Mouse (Mus musculus): ENCODE results near the gene Gm28374. TPM values are rescaled to one million over a fixed set of nuclear protein-coding genes. Genes with fewer than 3 reads are reported as not detected.
"Not testable (repeated sequence)": the region's sequence is repeated elsewhere in the genome, so short reads cannot be mapped to it uniquely, and the experiment has no call there.

Gene Gm28374
- 1 to 10 TPM; 1.5 to 1.6 TPM for total RNA-seq (2021)

DNA sequence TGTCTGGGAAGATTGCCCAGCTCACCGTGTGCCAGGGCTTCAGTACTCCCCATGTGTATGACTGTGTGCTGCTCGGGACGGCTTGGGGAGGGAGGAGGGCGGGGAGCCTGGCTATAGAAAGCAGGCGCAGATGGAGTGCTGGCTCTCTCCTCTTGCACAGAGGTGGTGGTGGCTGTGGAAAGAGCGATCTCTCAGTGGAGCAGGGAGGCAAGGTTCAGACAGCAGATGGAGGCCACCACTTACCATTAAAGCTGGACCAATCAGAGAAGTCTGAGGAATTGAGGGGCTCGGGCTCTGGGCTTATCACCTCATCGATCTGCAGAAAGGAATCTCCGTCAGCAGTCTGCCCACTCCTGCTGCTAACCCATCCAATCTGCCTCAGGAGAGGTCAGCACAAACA lies at the start of gene Gm28374:
TSS of gene Gm28374 (minus strand) at position 101 of the 400 bp plus-strand sequence.
- DNase-seq, result peak in 1 of 2 experiments; percentile 4

DNA sequence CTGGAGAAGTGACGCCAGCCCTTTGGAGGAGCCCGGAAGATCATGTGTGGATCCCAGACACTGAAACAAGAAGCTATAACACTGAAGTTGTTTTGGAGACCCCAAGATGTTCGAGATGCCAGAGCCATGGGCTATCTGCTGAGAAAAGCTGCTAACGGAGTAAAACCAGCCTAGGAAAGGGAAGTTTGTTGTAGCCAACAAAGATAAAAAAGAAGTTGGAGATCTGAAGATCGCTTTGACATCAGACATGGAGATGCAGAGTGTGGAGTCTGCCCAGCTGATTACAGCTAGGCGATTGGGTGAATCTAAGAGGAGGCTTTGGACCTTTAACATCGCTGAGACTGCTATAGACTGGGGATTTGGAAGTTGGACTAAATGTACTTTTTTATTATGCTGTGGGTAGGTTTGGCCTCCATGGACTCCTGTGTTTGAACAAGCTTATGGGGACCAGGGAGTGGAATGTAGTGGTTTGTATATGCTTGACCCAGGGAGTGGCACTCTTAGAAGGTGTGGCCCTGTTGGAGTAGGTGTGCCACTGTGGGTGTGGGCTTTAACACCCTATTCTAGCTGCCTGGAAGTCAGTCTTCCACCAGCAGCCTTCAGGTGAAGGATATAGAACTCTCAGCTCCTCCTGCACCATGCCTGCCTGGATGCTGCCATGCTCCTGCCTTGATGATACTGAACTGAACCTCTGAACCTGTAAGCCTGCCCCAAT lies 48.5 kb upstream of the Gm28374 start:
- DNase-seq, result not testable (repeated sequence)

DNA sequence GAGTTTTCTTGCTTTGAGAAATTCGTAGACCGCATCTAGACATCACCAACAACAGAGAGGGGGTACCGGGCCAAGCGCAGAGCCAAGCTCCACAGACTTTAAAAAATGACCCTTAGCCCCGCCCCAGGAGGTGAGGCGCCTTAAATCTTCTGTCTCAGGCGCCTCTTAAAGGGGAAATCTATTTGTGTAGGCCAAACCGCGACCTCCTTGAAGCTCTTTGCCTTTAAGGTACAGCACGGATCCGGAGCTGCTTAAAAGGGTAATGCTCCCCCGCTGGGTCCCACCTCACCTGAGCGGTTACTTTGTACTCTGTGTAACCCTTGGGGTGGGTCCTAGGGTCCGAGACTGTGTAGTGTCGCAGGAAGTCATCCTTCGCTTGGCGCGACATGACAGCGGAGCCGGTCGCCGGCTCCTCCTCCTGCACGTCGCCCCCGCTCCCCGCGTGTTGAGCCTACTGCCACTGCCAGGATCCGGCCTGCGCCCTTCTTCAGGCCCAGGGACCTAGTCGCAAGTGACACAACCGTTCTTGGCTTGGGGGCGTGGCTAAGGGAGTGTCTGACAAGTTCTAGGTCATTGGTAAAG lies 45.8 kb upstream of the Gm28374 start, which contains the start of gene Snx15:
TSS of gene Snx15 (minus strand) at position 545 of the 582 bp plus-strand sequence.
- DNase-seq, result peak; percentile 94

DNA sequence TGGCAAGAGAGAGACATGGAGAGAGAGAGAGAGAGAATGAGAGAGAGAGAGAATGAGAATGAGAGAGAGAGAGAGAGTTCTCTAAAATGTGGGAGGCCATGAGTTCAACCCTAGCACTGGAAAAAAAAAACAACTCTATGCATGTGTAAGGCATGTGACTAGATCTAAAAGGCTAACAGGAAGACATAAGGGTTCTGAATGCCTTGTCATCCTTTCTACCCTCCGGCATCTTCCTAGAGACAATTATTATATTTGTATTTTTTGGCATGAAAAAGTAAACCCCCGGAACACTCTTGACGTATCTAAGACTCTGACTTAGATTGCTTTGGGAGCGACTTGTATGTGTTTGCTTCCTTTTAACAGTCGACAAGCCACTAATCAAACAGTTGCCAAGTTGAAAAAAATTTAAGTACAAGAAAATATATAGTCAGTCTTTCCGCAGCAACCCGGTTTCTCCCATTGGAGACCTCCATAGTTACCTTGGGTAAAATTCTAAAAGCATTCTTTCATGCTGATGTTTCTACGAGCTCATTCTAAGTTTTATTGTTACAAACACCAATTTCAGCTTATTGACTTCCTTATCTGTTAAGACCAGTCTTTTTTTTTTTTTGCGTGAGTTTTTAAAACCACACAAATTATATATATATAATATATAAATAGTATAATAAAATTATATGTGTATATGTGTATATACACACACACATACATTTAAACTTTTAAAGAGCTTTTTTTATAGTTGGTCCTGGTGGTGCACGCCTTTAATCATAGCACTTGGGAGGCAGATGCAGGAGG lies 44.9 kb upstream of the Gm28374 start:
- DNase-seq, result no peak

DNA sequence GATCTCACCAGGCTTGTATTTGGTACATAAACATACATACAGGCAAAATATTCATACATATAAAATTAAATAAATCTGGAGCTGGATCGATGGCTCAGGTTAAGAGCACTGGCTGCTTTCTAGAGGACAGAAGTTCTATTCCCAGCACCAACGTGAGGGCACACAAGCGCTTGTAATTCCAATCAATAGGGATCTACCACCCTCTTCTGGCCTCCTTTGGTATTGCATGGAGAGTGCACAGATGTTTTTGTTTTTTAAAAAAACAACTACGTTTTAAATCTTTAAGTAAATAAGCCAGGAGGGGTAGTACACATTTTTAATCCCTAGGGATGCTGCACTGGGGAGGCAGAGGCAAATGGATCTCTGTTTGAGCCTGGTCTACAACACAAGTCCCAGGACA lies 44.2 kb upstream of the Gm28374 start:
- DNase-seq, result no peak

DNA sequence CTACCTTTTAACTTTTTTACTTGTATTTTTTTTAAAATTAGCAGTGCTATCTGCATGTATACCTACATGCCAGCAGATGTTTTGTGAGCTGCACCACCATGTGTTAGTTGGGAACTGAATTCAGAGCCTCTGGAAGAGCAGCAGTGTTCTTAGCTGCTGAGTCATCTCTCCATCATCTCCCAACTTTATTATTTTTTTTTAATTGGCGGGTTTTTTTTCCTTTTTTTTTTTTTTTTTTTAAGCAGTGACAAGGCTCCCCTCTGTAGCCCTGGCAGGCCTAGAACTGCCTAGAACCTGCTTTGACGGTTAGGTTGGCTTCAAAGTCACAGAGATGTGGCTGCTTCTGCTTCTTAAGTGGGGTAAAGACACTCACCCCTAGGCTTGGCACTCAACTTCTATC lies 42.8 kb upstream of the Gm28374 start:
- DNase-seq, result no peak

DNA sequence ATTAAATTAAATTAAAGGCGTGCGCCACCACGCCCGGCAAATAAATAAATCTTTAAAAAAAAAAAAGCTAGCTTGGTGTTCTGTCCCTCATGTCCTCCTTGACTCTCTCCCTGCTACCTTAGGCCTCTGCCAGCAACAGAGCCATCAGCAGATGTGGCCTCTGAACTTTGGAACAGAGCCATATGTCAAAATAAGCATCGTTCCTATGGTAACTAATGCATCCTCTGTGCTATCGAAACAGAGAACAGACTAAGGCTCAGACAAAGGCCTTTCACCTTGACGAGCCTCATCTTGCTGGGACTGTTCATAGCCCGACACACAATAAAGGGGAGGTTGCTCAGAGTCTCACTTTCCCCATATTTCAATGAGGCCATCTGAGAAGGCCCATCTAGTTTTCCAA lies 41.3 kb upstream of the Gm28374 start:
- no peak for DNase-seq

DNA sequence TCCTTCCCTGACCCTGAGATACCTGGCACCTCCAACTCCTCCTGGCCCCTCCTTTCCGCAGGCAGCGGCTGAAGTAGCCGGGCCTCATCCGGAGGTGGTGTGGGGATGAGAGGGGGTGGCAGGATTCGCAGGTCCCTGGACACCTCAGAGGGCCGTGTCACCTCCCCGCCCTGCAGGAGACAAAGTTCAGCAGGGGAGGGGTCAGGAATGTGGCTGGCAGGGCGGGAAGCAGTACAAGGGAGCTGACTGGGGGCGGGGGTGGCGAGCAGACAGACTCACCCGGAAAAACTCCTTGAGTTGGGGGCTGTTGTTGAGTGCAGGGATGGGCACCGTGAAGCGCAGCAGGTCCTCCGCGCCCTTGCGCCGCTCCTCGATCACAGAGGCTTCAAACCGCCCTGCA lies 39.7 kb upstream of the Gm28374 start:
- DNase-seq, result no peak

DNA sequence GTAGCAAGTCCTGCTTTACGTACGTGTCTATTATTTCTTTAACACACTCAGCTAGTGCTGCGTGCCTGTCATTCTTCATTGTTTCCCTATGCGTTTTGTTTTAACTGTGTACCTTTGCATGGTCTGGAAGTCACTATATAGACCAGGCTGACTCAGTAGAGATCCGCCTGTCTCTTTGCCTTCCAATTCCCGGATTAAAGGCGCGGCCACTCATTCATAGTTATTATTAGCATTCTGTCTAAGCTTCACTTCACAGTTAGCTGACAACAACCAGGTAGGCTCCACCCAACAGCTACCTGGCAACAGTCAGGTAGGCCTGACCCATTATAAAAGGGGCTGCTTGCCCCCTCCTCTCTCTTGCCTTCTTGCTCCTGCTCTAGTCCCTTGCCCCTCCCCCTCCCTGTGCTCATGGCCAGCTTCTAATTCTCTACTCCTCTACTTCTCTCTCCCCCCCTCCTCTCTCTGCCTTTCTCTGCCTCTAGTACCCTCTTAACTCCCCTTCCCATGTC lies 36.7 kb upstream of the Gm28374 start:
- no peak for DNase-seq

DNA sequence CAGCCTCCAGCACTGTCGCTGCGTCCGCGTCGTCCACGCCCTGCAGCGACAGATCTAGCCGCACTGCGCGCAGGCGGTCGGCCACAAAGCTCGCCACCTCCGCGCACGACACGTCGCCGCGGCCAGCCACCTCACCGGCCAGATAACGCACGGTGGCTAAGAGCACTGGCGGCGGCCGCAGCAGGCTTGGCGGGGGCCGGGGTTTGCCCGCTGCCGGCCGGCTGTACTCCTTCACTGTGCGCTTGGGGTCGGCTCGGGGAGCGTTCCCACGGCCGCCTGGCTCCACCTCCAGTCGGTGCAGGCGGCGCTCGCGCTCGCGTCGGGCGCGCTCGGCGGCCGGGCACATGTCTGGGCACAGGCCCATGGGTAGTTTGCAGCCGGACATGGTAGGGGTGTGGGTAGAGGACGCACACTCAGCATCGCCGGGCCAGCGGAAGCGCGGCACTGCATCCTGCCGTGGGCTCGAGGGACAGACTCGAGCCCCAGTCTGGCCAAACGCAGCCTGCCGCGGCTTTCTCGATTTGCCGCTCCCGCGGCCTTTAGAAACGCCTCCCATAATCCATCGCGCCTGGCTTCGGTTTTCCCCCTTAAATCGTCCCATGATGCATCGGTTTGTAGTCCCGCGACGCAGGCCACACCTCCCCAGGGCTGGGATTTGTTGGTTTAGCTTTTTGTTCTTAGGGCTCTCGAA lies 36.1 kb upstream of the Gm28374 start, which contains the start of gene Sac3d1:
TSS of gene Sac3d1 (minus strand) at position 665 of the 691 bp plus-strand sequence.
- DNase-seq, result peak; percentile 88 to 91

DNA sequence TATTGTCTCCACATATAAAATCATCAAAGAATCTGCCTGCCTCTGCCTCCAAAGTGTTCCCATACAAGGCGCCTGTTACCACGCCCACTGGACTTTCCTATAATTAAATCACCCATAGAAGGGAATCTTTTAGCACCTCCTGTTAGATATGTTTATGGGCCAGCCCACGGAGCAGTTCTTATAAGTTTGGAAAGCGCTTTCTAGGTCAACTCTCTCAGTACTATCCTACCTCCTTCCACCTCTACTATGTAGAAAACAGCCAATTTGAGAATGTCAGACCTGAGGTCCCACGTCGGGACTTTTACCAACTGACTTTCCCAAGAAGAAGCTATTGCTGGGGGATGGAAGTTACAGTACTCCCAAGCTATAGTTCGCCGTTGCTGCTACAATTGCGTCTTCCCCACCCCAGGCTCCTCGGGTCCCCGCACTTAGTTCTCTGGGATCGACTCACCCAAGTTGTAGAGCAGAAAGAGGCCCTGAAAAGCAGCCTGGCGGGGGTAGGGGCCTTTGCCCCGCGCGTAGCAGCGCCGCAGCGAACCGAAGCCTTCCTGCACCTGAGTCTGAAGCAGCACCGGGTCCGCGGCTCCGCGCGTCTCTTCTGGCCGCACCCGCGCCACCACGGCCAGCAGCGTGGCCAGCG lies 35.4 kb upstream of the Gm28374 start:
- no peak for DNase-seq

DNA sequence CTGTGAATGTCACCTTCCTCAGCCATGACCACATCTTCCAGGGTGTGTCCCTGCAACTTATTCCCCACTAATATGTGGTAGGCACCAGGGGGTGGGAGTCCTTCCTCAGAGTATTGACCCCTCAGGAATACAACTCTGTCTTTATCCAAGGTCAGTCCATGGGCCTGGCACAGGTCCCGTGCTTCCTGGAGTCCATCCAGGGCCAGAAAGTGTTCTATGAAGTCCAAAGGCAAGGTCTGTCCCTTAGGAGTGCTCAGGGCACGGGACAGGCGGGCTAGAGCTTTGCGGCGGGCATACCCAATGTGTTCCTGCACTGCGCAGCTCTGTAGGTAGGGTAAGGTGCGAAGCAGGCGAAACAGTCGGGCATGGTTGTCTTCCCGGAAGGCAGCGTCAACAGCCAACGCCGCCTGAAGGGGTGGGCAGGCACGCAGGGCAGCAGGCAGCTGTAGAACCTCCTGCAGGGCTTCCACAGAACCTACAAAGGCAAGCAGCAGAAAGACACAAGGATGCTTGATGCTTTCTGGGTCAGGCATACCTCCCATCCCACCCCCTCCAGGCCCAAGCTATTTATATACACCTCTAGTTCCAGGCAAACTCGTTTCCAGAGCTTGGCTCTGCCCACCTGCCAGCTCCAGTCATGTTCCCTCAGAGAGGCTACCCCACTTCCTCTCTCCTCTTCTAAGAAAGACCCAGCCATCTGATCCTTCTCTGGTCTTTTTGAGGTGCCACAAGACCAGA lies 34.2 kb upstream of the Gm28374 start:
- no peak for DNase-seq

DNA sequence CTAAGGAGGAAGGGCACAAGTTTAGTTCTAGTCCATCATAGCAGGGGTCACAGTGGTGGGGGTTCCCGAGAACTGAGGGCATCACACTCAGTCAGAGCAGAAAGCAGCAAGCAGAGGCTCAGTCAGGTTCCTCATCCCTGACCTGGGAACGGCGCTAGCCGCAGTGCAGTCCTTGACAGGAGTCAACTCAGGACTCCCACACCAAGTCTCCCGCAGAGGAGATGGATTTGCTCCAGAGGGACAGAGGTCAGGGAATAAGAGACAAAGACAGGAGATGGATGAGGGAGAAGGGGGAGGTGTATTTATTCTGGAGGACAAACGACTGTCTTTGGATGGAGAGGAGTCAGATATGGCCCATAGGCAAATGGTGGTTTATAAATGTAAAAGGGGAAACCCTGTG lies 31.1 kb upstream of the Gm28374 start:
- DNase-seq, result no peak

DNA sequence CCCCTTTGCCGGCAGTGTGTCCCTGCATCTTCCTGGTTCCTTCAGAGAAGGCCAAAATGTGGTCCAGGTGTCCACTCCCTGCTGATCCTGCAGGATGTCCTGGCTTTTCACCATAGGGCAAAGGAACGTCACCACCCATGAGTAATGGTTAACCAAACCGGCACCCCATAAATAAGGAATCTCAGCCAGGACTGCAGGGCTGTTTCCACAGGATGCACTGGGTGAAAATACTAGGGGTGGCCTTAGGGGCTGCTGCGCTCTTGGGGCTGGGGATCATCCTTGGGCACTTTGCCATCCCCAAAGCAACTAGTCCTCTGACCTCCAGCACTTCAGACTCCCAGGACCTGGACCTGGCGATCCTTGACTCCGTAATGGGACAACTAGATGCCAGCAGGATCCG lies 23.5 kb upstream of the Gm28374 start, which contains the start of gene Naaladl1:
TSS of gene Naaladl1 (plus strand) at position 197 of the 400 bp plus-strand sequence.
- DNase-seq, result no peak

DNA sequence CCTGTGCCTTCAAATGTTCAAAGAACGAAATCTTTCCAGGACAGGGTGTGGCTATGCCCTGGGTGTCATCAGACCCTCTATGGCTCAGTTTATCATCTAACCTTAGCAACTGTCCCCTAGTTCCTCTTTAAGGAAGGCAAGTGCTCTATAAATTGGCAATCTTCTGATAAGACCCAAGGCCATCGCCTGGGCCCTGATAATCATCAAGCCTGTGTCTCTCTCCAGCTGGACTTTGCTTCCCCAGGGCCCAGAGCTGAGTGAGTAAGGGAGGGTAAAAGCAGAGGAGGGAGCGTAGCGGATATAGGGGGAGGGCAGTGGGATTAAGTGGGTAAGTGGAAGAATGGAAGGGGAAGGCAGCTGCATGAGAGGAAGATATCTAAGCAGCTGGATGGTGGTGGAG lies 22.4 kb upstream of the Gm28374 start:
- DNase-seq, result no peak

DNA sequence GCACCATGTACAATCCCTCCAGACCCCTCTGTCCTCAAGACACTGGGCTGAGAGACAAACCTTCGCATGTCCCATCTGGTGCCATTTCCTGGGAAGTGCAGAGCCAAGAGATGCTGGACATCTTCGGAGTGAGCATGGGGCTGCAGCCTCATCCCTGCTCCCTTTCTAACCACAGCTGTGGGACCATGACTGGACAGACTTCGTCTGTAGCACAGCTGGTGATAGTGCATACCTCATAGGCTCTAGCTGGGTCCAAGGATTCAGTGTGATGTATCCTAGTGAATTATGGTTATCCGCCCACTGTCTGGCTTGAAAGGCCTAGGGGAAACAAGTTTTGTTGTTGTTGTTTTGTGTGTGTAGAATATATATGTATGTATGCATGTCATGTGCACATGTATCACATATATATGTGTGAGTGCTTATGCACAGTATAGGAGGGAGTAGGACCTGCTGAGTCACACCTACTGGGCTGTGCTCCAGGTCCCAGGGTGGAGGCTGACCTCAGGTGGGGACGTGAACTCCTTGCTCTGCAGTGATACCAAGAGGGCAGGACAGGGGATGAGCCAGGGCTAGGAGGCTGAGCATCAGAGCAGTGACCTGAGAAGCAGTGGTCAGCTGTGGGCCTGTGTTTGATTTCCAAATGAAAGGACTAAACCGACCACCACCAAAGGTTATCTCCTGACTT lies 20.3 kb upstream of the Gm28374 start:
- no peak for DNase-seq

DNA sequence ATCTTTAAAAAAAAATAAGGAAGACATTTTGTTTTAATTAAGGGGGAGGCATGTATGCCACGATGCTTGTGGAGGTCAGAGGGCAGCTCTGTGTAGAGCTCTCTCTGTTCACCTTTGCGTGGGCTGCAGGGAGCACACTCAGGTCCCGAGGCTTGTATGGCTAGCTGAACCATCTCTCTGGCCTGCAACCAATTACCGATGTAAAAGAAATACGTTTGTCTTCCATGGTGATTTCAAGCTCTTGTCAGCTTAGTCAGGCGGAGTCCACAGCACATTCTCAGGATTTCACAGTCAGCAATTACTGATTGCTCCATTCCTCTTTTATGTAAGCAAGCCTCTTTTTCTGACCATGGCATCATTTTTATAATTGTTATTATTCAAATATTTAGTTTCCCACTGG lies 19.1 kb upstream of the Gm28374 start:
- DNase-seq, result no peak

DNA sequence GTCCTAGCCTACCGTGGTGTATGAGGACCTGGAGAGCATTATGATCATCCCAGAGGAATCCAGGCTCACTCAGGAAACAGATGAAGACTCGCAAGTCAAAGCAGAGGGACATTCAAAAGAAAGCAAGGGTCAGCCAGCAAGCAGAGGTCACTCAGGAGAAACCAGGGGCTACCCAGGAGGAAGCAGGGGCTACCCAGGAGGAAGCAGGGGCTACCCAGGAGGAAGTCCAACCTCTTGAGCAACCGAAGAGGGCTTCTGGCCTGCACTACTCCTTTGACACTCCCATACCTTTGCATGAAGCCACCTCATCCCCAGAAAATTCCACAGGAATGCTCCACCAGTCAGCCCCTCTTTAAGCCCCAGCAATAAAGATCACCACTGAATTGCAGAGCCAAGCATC lies 15.8 kb upstream of the Gm28374 start:
- no peak for DNase-seq

DNA sequence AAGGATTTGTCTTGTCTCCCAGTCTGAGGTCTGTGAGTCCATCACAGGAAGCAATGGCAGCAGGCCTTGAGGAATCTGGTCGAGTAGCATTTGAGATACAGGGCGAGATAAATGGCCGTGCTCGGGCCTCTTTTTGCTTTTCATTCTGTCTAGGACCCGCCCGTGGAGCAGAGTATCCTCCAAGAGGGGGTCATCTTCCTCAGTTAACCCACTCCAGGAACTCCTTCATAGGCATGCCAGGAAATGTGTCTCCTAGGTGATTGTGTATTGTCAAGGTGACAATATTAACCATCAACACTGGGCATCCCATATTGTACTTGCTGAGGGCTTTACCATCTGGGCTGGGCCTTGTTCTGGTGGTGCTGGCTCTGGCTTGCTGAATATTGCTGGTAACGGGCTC lies 12.1 kb upstream of the Gm28374 start, which contains the start of gene AC131692.1:
TSS of gene AC131692.1 (plus strand) at position 301 of the 400 bp plus-strand sequence.
- DNase-seq, result no peak

DNA sequence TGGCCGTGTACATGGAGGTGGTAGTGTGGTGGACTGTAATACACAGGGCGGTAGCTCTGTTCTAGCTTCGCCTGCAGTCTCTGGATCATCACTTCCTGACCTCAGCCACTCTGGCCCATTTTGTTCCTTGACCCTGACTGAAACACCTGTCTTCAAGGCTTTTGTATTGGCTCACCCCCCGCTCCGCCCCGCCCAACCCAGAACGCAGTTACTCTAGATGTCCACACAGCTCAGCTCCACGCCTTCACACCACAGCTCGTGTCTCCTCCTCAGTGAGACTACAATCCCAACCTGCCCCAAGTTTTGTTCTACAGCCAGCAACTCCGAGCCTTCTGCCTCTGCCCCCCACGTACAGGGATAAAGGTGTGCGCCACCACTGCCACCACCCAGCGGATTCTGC lies 6.8 kb upstream of the Gm28374 start:
- DNase-seq, result no peak

All from layer of hippocampus, postnatal 36 days (tissue).